Mouse (Mus musculus) ES-Bruce4 (cell line): ENCODE data around the gene Exoc3l.

ENCODE experiments used
- CTCF ChIP-seq: IDR thresholded peaks from one replicate; pipeline ENCODE4 v1.8.1; 2011; ENCODE audit warnings: low read depth, low read length
- EP300 ChIP-seq: IDR thresholded peaks from 2 replicates; pipeline ENCODE4 v1.6.1; 2011; ENCODE audit warnings: low read depth, low read length; ENCODE audit not compliant: insufficient read depth
- POLR2A ChIP-seq: IDR thresholded peaks from one replicate; pipeline ENCODE4 v1.8.1; 2011; ENCODE audit warnings: low read length; ENCODE audit not compliant: insufficient read depth

DNA sequence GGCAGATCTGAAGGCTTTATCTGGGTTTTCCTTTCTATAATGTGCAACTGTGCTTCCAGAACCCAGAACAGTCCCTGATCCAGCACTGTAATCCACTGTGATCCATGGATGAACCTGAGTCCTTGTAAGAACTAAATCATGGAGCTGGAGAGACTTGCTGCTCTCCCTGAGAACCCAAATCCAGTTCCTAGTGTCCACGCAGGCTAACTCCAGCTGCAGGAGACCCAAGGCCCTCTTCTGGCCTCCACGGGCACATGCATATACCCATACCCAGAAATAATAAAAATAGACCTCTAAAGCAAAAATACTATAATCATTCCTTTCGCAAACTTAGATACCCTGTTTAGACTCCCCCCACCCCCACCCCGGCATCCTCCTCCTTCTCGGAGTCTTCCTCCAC, 7.7 kb downstream of the Exoc3l start:
- TF ChIP-seq POLR2A (no peak), CTCF (no peak), EP300 (no peak)
